Mouse (Mus musculus) thymus, adult 18-20 months (tissue): ENCODE results near the gene Plgrkt.
A peak's percentile ranks its signal among the peaks of the same experiment; 100 is the strongest.

Experiments used
- DNase-seq, 2 experiments: peaks; one replicate each; pipeline ENCODE4 v3.0.0; 2022; ENCODE audit warnings: mixed read lengths in 2 of 2

The Plgrkt gene

GRCm38 (mm10) chr19:29379839-29380603, 12.8 kb upstream of the Plgrkt start:
- DNase-seq = no peak

GRCm38 (mm10) chr19:29376382-29376781, 9.2 kb upstream of the Plgrkt start:
- no peak for DNase-seq

GRCm38 (mm10) chr19:29374947-29375346, 7.8 kb upstream of the Plgrkt start:
- no peak for DNase-seq

- DNase-seq = no peak
Measured at GRCm38 (mm10) chr19:29373438-29373837, 6.2 kb upstream of the Plgrkt start.

GRCm38 (mm10) chr19:29372621-29373020, 5.4 kb upstream of the Plgrkt start:
- DNase-seq = no peak

GRCm38 (mm10) chr19:29372138-29372537, 4.9 kb upstream of the Plgrkt start:
- DNase-seq = no peak

- DNase-seq = no peak
Measured at GRCm38 (mm10) chr19:29371284-29372081, 4.3 kb upstream of the Plgrkt start.

GRCm38 (mm10) chr19:29370545-29371283, 3.5 kb upstream of the Plgrkt start:
- DNase-seq = no peak

GRCm38 (mm10) chr19:29370112-29370511, 2.9 kb upstream of the Plgrkt start:
- no peak for DNase-seq

- no peak for DNase-seq
Measured at GRCm38 (mm10) chr19:29368671-29369309, 1.6 kb upstream of the Plgrkt start.

- no peak for DNase-seq
Measured at GRCm38 (mm10) chr19:29368041-29368440, 851 bp upstream of the Plgrkt start.

GRCm38 (mm10) chr19:29366226-29366968, 793 bp downstream of the Plgrkt start:
- DNase-seq = no peak

GRCm38 (mm10) chr19:29365105-29365504, 2.1 kb downstream of the Plgrkt start:
- no peak for DNase-seq

- no peak for DNase-seq
Measured at GRCm38 (mm10) chr19:29364076-29364475, 3.1 kb downstream of the Plgrkt start.

GRCm38 (mm10) chr19:29363557-29363956, 3.6 kb downstream of the Plgrkt start:
- no peak for DNase-seq

- DNase-seq = no peak
Measured at GRCm38 (mm10) chr19:29362173-29362930, 4.8 kb downstream of the Plgrkt start.

GRCm38 (mm10) chr19:29361468-29362130, 5.6 kb downstream of the Plgrkt start:
- peak; percentile 85 to 87 for DNase-seq

GRCm38 (mm10) chr19:29360251-29360650, 6.9 kb downstream of the Plgrkt start:
- DNase-seq = no peak

- no peak for DNase-seq
Measured at GRCm38 (mm10) chr19:29356281-29356680, 10.9 kb downstream of the Plgrkt start.
